Mouse (Mus musculus): ENCODE measurements around the gene Otx1. TPM values are rescaled to one million over a fixed set of nuclear protein-coding genes. Genes with fewer than 3 reads are reported as not detected.

Gene Otx1
- polyA plus RNA-seq, 1 experiment from 2014 or later, result 0.21 TPM

DNA sequence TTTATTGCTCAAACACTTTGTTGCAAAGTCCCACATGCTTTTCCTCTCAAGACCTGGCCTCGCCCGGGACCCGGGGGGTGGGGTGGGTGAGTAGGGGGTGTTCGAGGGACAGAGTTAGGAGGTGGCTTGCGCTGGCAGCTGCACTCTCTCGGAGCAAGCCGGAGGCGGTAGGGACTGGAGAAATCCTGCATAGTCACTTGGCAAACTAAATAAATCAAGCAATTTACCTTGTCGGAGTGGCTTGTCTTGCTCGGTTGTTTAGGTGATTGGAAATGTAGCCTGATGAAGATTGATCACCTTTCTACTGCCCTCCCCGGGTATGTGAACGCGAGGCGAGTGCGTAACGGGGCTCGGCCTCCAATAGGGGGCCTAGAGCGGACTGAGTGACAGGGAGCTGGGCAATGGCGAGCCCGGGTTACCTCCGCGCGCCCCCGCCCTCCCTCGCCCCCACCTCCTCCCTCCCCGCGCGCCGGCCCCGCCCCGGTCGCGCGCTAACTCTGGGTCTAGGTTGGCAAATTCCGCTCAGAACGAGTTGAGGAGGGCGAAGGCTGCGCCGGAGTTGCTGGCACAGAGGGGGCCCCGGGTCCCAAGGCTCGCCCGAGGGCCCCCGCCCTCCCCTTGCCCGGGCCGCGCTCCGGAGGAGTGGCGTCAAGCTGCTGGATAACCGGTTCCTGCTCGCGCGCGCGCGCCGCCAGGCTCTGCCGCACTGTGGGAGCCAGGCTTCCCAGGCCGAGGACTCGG lies 1.2 kb downstream of the Otx1 start:
- 1% methylated on average over 32 of the region's 59 CpGs for WGBS
- H3K27me3 ChIP-seq (replicated peaks; ENCODE audit: insufficient read depth, low read length), result peaks cover 79% of the 10 kb centered on the region
- TF ChIP-seq EP300 (IDR thresholded peaks at IDR 0.05) (no peak), CTCF (IDR thresholded peaks at IDR 0.05) (no peak)
- no peak overlapping the region for H3K9ac ChIP-seq (replicated peaks; ENCODE audit: low read depth)
- no peak overlapping the region for H3K27ac ChIP-seq (ENCODE audit: low read length)
- ATAC-seq, result peak; percentile 81
- 0 out of 2 replicates have a peak, but pooled peaks cover 1% of the 10 kb centered on the region for H3K36me3 ChIP-seq (ENCODE audit: insufficient read depth, low read length)
- H3K4me2 ChIP-seq (replicated peaks; ENCODE audit: low read depth, low read length), result peak overlapping the region; percentile 83
- no peaks in the 10 kb centered on the region for H3K9me3 ChIP-seq (ENCODE audit: low read length)
- peak; percentile 70 for DNase-seq (ENCODE audit: low spot score)
- H3K4me3 ChIP-seq (ENCODE audit: low read depth, low read length), result peak overlapping the region; percentile 46
- peaks cover 18% of the 10 kb centered on the region for H3K4me1 ChIP-seq (ENCODE audit: insufficient read depth, low read depth, low read length)

DNA sequence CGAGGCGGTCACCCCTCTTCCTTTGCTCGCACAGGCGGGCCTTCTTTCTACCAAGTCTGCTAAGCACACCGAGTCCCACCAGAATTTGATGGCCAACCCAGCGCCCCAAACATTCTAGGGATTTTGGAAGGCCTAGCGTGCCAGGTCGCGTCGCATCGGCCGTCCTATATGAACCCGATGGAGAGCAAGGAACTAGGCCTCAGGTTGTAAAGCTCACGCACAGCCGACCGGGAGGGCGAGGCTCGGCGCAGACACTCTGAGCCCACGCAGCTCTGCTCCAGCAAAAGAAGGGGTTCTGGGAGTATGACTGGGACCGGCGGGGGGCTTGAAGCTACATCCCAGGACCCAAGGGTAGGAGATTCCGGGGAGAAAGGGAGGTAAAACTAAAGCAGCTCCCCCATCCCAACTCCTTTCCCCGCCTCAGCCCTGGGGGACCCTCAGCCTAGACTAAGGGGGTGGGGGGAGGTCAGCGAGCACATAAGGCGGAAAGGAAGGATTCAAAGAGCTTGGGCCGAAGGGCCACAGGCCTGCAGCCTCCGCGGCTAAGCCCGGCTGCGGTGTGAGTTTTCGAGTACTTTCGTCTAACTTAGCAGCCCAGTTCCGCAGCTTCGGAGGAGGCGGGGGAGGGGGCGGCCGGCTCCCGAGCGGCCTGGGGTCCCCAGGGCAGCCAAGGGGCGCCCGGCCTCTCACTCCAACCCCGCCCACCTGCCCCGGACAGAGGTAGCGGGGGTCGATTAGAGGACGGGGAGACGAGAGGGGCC lies 2.2 kb downstream of the Otx1 start:
- Histone ChIP-seq H3K9ac (replicated peaks; ENCODE audit: low read depth) (no peak overlapping the region), H3K4me1 (ENCODE audit: insufficient read depth, low read depth, low read length) (peaks cover 18% of the 10 kb centered on the region)

DNA sequence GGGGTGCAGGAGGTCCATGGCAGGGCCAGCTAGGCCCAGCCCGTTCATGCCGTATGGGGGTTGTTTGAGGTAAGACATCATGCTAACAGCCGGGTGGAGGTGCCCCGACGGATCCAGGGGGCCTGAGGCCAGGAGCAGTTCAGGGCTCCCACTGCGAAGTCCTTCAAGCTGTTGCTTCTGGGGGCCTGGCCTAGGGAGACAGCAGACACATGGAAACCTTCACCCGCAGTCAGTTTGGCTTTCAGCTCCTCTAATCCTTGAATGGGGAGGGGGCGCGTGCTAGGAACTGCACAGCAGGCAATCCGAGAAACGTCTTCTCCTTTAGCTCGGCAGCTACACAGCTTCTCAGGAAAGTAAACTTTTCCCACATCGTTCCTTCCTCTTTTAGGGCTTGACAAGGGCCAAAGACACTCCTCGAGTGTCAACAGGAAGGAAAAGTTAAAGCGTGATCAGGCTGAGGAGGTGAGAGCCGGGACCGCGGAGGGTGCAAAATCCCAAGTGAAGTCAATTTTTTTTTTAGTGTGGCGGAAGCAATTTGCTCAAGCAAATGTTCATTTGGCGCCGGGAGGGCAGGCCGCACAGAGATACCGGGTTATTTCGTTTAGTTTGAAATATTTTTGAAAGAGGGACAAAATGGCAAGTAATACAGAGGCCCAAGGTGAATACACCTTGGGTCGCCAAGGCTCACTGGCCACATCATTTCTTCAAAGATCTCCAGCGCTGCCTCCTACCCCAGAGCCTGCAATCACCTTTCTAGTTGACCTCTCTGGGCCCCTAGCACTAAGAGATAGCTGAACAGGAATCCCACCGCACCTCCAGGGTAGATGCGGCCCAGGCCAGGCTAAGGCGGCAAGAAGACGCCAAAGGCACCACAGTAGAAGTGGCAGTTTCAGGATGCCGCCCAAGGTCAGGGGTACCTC lies 3.0 kb downstream of the Otx1 start:
- Histone ChIP-seq H3K9ac (replicated peaks; ENCODE audit: low read depth) (no peak overlapping the region), H3K36me3 (ENCODE audit: insufficient read depth, low read length) (no peaks in the 10 kb centered on the region), H3K27ac (ENCODE audit: low read length) (no peak overlapping the region), H3K4me3 (ENCODE audit: low read depth, low read length) (no peak overlapping the region), H3K27me3 (replicated peaks; ENCODE audit: insufficient read depth, low read length) (peaks cover 87% of the 10 kb centered on the region), H3K4me2 (replicated peaks; ENCODE audit: low read depth, low read length) (no peak overlapping the region), H3K4me1 (ENCODE audit: insufficient read depth, low read depth, low read length) (peaks cover 17% of the 10 kb centered on the region), H3K9me3 (ENCODE audit: low read length) (no peaks in the 10 kb centered on the region)
- WGBS, result 19% methylated on average over 31 of the region's 31 CpGs
- no peak for ATAC-seq
- TF ChIP-seq EP300 (IDR thresholded peaks at IDR 0.05), result no peak
- no peak for TF ChIP-seq CTCF (IDR thresholded peaks at IDR 0.05)
- no peak for DNase-seq (ENCODE audit: low spot score)

More for the DNA sequence above, 2.2 kb downstream of the Otx1 start:
- Histone ChIP-seq H3K4me3 (ENCODE audit: low read depth, low read length) (peak overlapping the region; percentile 46), H3K27me3 (replicated peaks; ENCODE audit: insufficient read depth, low read length) (peaks cover 81% of the 10 kb centered on the region), H3K36me3 (ENCODE audit: insufficient read depth, low read length) (no peaks in the 10 kb centered on the region), H3K9me3 (ENCODE audit: low read length) (no peaks in the 10 kb centered on the region), H3K27ac (ENCODE audit: low read length) (no peak overlapping the region), H3K4me2 (replicated peaks; ENCODE audit: low read depth, low read length) (peak overlapping the region; percentile 83)
- ATAC-seq (no peak), DNase-seq (ENCODE audit: low spot score) (no peak)
- 7% methylated on average over 47 of the region's 48 CpGs for WGBS
- no peak for TF ChIP-seq CTCF (IDR thresholded peaks at IDR 0.05)
- TF ChIP-seq EP300 (IDR thresholded peaks at IDR 0.05), result no peak

DNA sequence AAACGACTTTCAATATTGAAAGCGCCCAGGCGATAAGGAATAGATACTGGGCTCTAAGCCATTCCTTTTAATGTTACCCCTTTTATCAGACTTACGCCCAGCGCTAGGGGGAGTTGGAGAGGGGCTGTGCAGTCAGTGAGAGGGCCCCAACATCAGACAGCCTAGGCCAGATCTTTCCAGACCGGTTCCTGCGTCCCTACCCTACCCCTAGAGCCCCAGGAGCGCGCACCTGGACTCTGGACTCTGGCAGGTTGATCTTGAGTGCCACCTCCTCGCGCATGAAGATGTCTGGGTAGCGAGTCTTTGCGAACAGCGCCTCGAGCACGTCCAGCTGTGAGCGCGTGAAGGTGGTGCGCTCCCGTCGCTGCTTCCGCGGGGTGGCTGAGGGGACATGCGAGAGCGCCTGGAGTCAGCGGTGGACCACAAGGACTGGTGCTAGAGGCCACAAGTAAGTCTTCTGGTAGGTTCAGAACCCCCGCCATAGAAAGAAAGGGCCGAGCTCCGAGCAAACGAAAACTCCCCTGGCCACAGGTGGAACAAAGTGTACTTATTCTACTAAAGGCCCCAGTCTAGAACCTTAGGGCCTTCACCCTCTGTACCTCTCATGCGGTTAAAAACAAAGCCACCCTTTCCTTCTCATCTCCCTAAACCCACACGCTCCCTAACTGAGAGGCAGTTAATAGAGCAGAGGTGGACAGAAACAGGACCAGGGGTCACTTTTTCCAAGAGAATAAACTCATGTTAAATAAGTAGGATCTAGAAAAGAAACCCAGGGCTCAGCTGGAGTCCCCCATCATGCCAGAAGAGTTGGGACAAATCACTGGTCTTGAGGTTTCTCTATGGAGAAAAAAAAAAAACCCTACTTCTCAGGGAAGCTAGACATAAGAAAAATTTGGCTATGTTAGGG lies 4.3 kb downstream of the Otx1 start:
- WGBS, result 11% methylated on average over 32 of the region's 32 CpGs
- H3K27me3 ChIP-seq (replicated peaks; ENCODE audit: insufficient read depth, low read length), result peaks cover 92% of the 10 kb centered on the region
- H3K4me2 ChIP-seq (replicated peaks; ENCODE audit: low read depth, low read length), result no peak overlapping the region
- peaks cover 10% of the 10 kb centered on the region for H3K4me1 ChIP-seq (ENCODE audit: insufficient read depth, low read depth, low read length)
- no peaks in the 10 kb centered on the region for H3K36me3 ChIP-seq (ENCODE audit: insufficient read depth, low read length)
- ATAC-seq (no peak), DNase-seq (ENCODE audit: low spot score) (no peak)
- no peaks in the 10 kb centered on the region for H3K9me3 ChIP-seq (ENCODE audit: low read length)
- no peak overlapping the region; the same call in 1 of the 2 replicates for H3K4me3 ChIP-seq (ENCODE audit: low read depth, low read length)
- no peak overlapping the region for H3K27ac ChIP-seq (ENCODE audit: low read length)
- TF ChIP-seq CTCF (IDR thresholded peaks at IDR 0.05) (peak; percentile 26), EP300 (IDR thresholded peaks at IDR 0.05) (no peak)
- no peak overlapping the region for H3K9ac ChIP-seq (replicated peaks; ENCODE audit: low read depth)

GRCm38 (mm10) chr11:21997561-21998140 lies 5.0 kb downstream of the Otx1 start:
- 5% methylated on average over 20 of the region's 20 CpGs for WGBS
- no peak overlapping the region; the same call in 1 of the 2 replicates for H3K4me3 ChIP-seq (ENCODE audit: low read depth, low read length)
- no peak for DNase-seq (ENCODE audit: low spot score)

More at GRCm38 (mm10) chr11:21997561-21998140, 5.0 kb downstream of the Otx1 start:
- H3K9me3 ChIP-seq (ENCODE audit: low read length), result no peaks in the 10 kb centered on the region
- TF ChIP-seq CTCF (IDR thresholded peaks at IDR 0.05), result no peak
- H3K36me3 ChIP-seq (ENCODE audit: insufficient read depth, low read length), result no peaks in the 10 kb centered on the region
- H3K4me2 ChIP-seq (replicated peaks; ENCODE audit: low read depth, low read length), result no peak overlapping the region
- peaks cover 8% of the 10 kb centered on the region for H3K4me1 ChIP-seq (ENCODE audit: insufficient read depth, low read depth, low read length)
- H3K27me3 ChIP-seq (replicated peaks; ENCODE audit: insufficient read depth, low read length), result peaks cover 98% of the 10 kb centered on the region
- H3K9ac ChIP-seq (replicated peaks; ENCODE audit: low read depth), result no peak overlapping the region
- no peak overlapping the region for H3K27ac ChIP-seq (ENCODE audit: low read length)
- no peak for ATAC-seq

Measured in lung, postnatal 0 days (tissue).